Mouse (Mus musculus) olfactory bulb, adult 2 months (tissue): Measurements from ENCODE around the gene Psmd11.

Source experiments
- CTCF ChIP-seq: fragments of 200-500 bp; IDR thresholded peaks from 2 replicates; pipeline ENCODE4 v1.5.1; 2012; ENCODE audit warnings: low read depth, mild to moderate bottlenecking, low read length, moderate library complexity; ENCODE audit not compliant: insufficient read depth
- POLR2A ChIP-seq: fragments of 200-500 bp; IDR thresholded peaks from 2 replicates; pipeline ENCODE4 v1.6.1; 2012; ENCODE audit warnings: mild to moderate bottlenecking, low read depth, low read length, moderate library complexity; ENCODE audit not compliant: insufficient read depth

GRCm38 (mm10) chr11:80489882-80490196 lies 61.4 kb downstream of the Psmd11 start:
- TF ChIP-seq CTCF (no peak), POLR2A (no peak)
